Mouse (Mus musculus): ENCODE data around the gene Slc35f6.

GRCm38 (mm10) chr5:30612575-30612974 is 35.2 kb upstream of the Slc35f6 start:
- TF ChIP-seq POLR2A (IDR thresholded peaks at IDR 0.05; ENCODE audit: insufficient read length, low read depth): no peak
- TF ChIP-seq REST (IDR thresholded peaks at IDR 0.05; ENCODE audit: insufficient read depth, insufficient read length): no peak
- no peak for TF ChIP-seq SRF (IDR thresholded peaks at IDR 0.05; ENCODE audit: control insufficient read depth, insufficient read length, low read depth)
- TF ChIP-seq E2F4 (IDR thresholded peaks at IDR 0.05; ENCODE audit: insufficient read depth): no peak
- no peak for TF ChIP-seq POLR2AphosphoS2 (IDR thresholded peaks at IDR 0.05; ENCODE audit: insufficient read length, low read depth)
- TF ChIP-seq MYOD1 (IDR thresholded peaks at IDR 0.05; ENCODE audit: control insufficient read depth in 1 of 3, insufficient read length in 2 of 3, low read depth in 2 of 3): no peak
